Mouse (Mus musculus): ENCODE results near the gene Vtn.

- no peak for TF ChIP-seq CTCF (IDR thresholded peaks at IDR 0.05; ENCODE audit: extremely low read depth, insufficient read depth, insufficient read length, insufficient replicate concordance)
- TF ChIP-seq POLR2A (IDR thresholded peaks at IDR 0.05; ENCODE audit: low read depth, low read length), result no peak
These were observed 36.2 kb upstream of the Vtn start for GRCm38 (mm10) chr11:78462669-78463068.

All from spleen, adult 2 months (tissue).